Mouse (Mus musculus) olfactory bulb, adult 2 months (tissue): ENCODE results near the gene Arhgap24.

Source experiments
- CTCF ChIP-seq: fragments of 200-500 bp; IDR thresholded peaks from 2 replicates; pipeline ENCODE4 v1.5.1; 2012; ENCODE audit warnings: low read depth, mild to moderate bottlenecking, low read length, moderate library complexity; ENCODE audit not compliant: insufficient read depth
- POLR2A ChIP-seq: fragments of 200-500 bp; IDR thresholded peaks from 2 replicates; pipeline ENCODE4 v1.6.1; 2012; ENCODE audit warnings: mild to moderate bottlenecking, low read depth, low read length, moderate library complexity; ENCODE audit not compliant: insufficient read depth

GRCm38 (mm10) chr5:102552533-102552932, 71.3 kb downstream of the Arhgap24 start:
- TF ChIP-seq POLR2A (no peak), CTCF (no peak)
